Mouse (Mus musculus) midbrain, embryonic 14.5 days (tissue): Measurements from ENCODE around the gene Cebpzos. TPM values are rescaled to one million over a fixed set of nuclear protein-coding genes. Genes with fewer than 3 reads are reported as not detected.

Experiments used
- ATAC-seq: fragments of 200-750 bp; cut with Nextera tagmentation; 2 replicates; pipeline ENCODE4 v1.8.0; 2017; ENCODE audit warnings: moderate number of reproducible peaks, moderate library complexity; ENCODE audit not compliant: low FRiP score, low TSS enrichment
- DNase-seq: peaks from one replicate; pipeline ENCODE4 v3.0.0-alpha.2; 2015
- H3K27ac ChIP-seq: fragments of 300-500 bp; sonication (generic); replicated peaks from 2 replicates; pipeline ENCODE4 v1.5.1; 2014; ENCODE audit warnings: mild to moderate bottlenecking, low read depth, low read length, moderate library complexity
- H3K27me3 ChIP-seq: fragments of 300-500 bp; sonication (generic); 2 replicates; pipeline ENCODE4 v1.6.1; 2014; ENCODE audit warnings: low read length, control low read depth, mixed read lengths; ENCODE audit not compliant: control insufficient read depth, insufficient read depth
- H3K36me3 ChIP-seq: fragments of 300-500 bp; sonication (generic); 2 replicates; pipeline ENCODE4 v1.6.1; 2014; ENCODE audit warnings: low read length, control low read depth; ENCODE audit not compliant: control insufficient read depth, insufficient read depth
- H3K4me1 ChIP-seq: fragments of 300-500 bp; sonication (generic); 2 replicates; pipeline ENCODE4 v1.6.1; 2014; ENCODE audit warnings: mild to moderate bottlenecking, antibody characterized with exemption, low read length, control low read depth; ENCODE audit not compliant: control insufficient read depth, insufficient read depth
- H3K4me2 ChIP-seq: fragments of 300-500 bp; sonication (generic); 2 replicates; pipeline ENCODE4 v1.6.1; 2014; ENCODE audit warnings: mild to moderate bottlenecking, low read length, moderate library complexity
- H3K4me3 ChIP-seq: fragments of 300-500 bp; sonication (generic); replicated peaks from 2 replicates; pipeline ENCODE4 v1.5.1; 2014; ENCODE audit warnings: low read depth, low read length
- H3K9ac ChIP-seq: fragments of 300-500 bp; sonication (generic); replicated peaks from 2 replicates; pipeline ENCODE4 v1.6.1; 2014; ENCODE audit warnings: mild to moderate bottlenecking, low read length, moderate library complexity
- H3K9me3 ChIP-seq: fragments of 300-500 bp; sonication (generic); 2 replicates; pipeline ENCODE4 v1.6.1; 2016; ENCODE audit warnings: low read length, control low read depth, mixed read lengths; ENCODE audit not compliant: control insufficient read depth
- WGBS: fragments of 180-500 bp; shearing (Covaris S2); extraction: QIAGEN DNeasy Blood & Tissue Kit; methylation state at CpG from one replicate; pipeline ENCODE4 v1.1.7; 2014; 5-methylcytosine and 5-hydroxymethylcytosine counted together
- polyA plus RNA-seq: library from polyadenylated mRNA; unstranded; fragments of >200 nt; fragmentation: Nextera tagmentation; extraction: Ambion mirVana; gene quantifications from 2 replicates; pipeline ENCODE4 v1.2.1, GENCODE M21; 2014

The Cebpzos gene
- polyA plus RNA-seq, 1 experiment from 2014 or later = 116 TPM

DNA sequence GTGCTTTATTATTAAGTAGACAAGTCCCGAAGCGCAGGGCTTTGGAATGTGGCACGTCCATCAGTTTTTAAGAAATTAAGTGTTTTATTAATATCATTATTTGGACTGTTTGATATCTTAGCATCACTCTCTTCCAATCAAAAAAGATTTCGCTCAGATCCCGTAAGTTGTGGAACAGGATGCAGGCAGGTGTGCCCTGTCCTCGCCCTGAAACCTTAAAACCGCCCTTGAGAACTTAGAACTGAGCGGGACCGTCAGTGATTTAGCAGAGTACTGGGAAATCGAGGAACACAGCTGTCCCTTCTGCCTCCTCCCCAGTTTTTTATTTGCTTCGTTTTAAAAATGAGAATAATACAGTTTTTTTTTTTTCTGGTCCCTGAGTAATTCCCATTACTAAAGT lies 599 bp downstream of the Cebpzos start:
- DNase-seq (no peak), ATAC-seq (0 out of 2 replicates have a peak, but pooled peaks have one; percentile 4)
- 3% methylated on average over 11 of the region's 11 CpGs for WGBS

DNA sequence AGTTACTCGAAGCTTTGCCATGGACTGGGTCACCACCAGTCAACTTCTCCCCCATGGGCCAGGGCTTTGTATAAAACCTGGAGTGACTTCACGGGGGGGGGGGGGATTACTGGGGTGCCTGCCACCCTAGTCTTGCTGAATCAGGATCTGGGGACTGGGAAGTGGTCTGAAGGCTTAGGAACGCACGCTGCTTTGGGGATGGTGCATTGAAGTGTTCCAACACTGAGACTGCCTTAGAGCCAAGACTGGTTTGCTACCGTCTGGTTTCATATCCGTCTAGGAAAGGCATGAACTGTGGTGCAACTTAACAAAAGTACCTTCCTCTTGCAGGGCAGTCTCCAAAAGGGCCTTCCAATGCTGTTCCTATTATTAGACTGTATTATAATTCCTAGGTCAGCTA lies 1.4 kb downstream of the Cebpzos start:
- Histone ChIP-seq H3K9me3 (no peaks in the 10 kb centered on the region), H3K4me2 (peak overlapping the region; percentile 79), H3K4me3 (peak overlapping the region; percentile 60; the same call in 1 of the 2 replicates), H3K27me3 (no peaks in the 10 kb centered on the region), H3K9ac (no peak overlapping the region), H3K4me1 (peaks cover 13% of the 10 kb centered on the region), H3K36me3 (peaks cover 42% of the 10 kb centered on the region), H3K27ac (no peak overlapping the region)
- DNase-seq (no peak), ATAC-seq (no peak)
- 46% methylated on average over 6 of the region's 6 CpGs for WGBS

More for the DNA sequence above, 599 bp downstream of the Cebpzos start:
- Histone ChIP-seq H3K4me2 (peak overlapping the region; percentile 79), H3K4me1 (peaks cover 13% of the 10 kb centered on the region), H3K27me3 (no peaks in the 10 kb centered on the region), H3K9ac (peak overlapping the region; percentile 70), H3K9me3 (no peaks in the 10 kb centered on the region), H3K4me3 (peak overlapping the region; percentile 60), H3K27ac (peak overlapping the region; percentile 78), H3K36me3 (peaks cover 35% of the 10 kb centered on the region)

DNA sequence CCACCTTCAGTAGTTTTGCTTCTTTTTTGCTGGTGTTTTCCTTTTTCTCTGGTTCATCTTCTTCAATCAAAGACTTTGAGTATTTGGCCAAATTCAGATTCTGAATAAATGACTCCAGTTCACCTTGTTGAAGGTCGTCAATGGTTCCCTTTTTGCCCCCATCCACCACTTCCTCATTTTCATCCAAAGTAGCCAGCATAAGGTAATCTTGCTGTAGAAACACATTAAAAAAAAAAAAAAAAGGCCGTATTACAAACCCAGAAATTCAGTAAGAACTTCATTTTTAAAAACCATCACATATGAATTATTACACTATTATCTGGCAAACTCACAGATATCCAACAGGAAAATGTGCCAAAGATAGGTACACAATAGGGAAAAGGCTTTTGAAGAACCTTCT lies 19.6 kb downstream of the Cebpzos start:
- peak overlapping the region; percentile 60 for H3K4me2 ChIP-seq
- peak overlapping the region; percentile 75; the same call in 1 of the 2 replicates for H3K9ac ChIP-seq
- no peaks in the 10 kb centered on the region for H3K27me3 ChIP-seq
- peak overlapping the region; percentile 87 for H3K4me3 ChIP-seq
- DNase-seq (no peak), ATAC-seq (no peak)
- H3K36me3 ChIP-seq = peaks cover 46% of the 10 kb centered on the region
- WGBS = 97% methylated on average over 2 of the region's 2 CpGs
- no peak overlapping the region for H3K27ac ChIP-seq
- peaks cover 16% of the 10 kb centered on the region for H3K4me1 ChIP-seq
- no peaks in the 10 kb centered on the region for H3K9me3 ChIP-seq

DNA sequence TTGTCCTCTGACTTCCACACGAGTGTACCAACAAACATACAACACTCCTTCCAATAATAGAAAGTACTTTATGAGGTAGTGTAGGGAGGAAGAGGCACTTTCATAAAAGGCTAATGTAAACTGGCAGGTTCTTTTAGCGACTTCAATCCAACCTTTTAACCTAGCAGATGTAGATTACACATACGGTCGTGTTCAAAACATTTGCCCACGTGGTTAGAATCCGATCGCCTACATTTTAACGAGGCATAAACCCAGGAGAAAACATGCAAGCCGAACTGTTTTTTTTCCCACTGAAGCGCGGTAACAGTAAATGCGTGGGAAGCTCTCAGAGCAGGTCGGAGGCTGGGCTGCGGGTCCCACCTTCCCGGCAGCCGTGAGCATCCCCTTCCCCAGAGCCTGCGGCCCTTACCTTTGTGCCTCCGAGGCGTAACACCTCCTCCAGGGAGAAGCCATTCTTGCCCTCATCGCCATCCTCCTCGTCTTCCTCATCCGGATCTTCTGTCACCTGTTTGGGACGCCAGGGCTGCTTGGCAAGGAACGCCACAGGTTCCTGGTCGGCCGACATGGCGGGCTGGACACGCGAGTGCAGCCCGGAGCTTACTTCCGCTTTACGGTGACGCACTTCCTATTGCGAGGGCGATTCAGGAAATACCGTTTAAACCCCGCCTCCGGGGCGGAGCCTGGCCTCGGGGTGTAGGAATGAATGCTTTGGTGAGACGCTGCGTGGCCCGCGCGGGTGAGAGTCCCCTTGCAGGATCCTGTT lies 20.3 kb downstream of the Cebpzos start, which contains the start of the genes Cebpz and Ndufaf7:
Gene Cebpz (minus strand): TSS at position 601 of the 763 bp plus-strand sequence.
Gene Ndufaf7 (plus strand): TSS at position 671 of the 763 bp plus-strand sequence.
- peaks cover 42% of the 10 kb centered on the region for H3K36me3 ChIP-seq
- H3K4me2 ChIP-seq = peak within 1 kb of the TSS; percentile 60
- H3K27ac ChIP-seq = peak within 1 kb of the TSS; percentile 73
- no peaks in the 10 kb centered on the region for H3K9me3 ChIP-seq
- no peaks in the 10 kb centered on the region for H3K27me3 ChIP-seq
- DNase-seq (peak; percentile 100), ATAC-seq (peak; percentile 99)
- WGBS = under 1% methylated on average over 45 of the region's 45 CpGs
- peak within 1 kb of the TSS; percentile 87 for H3K4me3 ChIP-seq
- peaks cover 16% of the 10 kb centered on the region for H3K4me1 ChIP-seq
- peak within 1 kb of the TSS; percentile 75 for H3K9ac ChIP-seq

- Histone ChIP-seq H3K27me3 (no peaks in the 10 kb centered on the region), H3K4me2 (peak overlapping the region; percentile 60), H3K36me3 (peaks cover 42% of the 10 kb centered on the region), H3K4me1 (peaks cover 16% of the 10 kb centered on the region), H3K27ac (peak overlapping the region; percentile 73), H3K9ac (peak overlapping the region; percentile 75), H3K9me3 (no peaks in the 10 kb centered on the region), H3K4me3 (peak overlapping the region; percentile 87)
- ATAC-seq (peak; percentile 32; the same call in 1 of the 2 replicates), DNase-seq (no peak)
- 8% methylated on average over 26 of the region's 26 CpGs for WGBS
These were observed 21.0 kb downstream of the Cebpzos start for GRCm38 (mm10) chr17:78937229-78937853.

DNA sequence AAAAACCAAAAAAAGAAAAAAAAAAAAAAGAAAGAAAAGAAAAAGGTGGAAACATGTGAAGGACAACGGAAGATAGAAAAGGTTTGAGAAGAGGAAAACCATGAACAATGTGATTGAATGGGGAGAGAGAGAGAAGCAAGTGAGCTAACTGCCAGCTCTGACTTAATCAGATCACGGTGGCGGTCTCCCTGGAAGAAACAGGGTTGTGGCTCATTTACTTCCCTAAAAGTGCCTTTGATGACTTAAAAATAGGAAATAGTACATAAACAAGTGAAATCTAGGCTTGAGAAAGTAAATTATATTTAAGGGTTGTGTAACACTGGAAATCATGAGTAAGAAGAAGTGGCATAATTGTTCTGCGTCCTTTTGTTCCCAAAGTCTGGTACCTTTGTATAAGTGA lies 22.6 kb downstream of the Cebpzos start:
- Histone ChIP-seq H3K9me3 (no peaks in the 10 kb centered on the region), H3K4me1 (peaks cover 11% of the 10 kb centered on the region), H3K36me3 (peaks cover 38% of the 10 kb centered on the region), H3K27ac (no peak overlapping the region), H3K27me3 (no peaks in the 10 kb centered on the region), H3K4me2 (no peak overlapping the region), H3K4me3 (no peak overlapping the region), H3K9ac (no peak overlapping the region)
- ATAC-seq = no peak
- WGBS = 91% methylated on average over 4 of the region's 4 CpGs
- no peak for DNase-seq

- DNase-seq (no peak), ATAC-seq (no peak)
- 52% methylated on average over 11 of the region's 11 CpGs for WGBS
These were observed 26.3 kb downstream of the Cebpzos start for GRCm38 (mm10) chr17:78942579-78942978.

GRCm38 (mm10) chr17:78951225-78951624 lies 34.9 kb downstream of the Cebpzos start:
- H3K4me2 ChIP-seq = no peak overlapping the region
- H3K4me1 ChIP-seq = no peaks in the 10 kb centered on the region
- no peaks in the 10 kb centered on the region for H3K9me3 ChIP-seq
- H3K27me3 ChIP-seq = no peaks in the 10 kb centered on the region
- DNase-seq (no peak), ATAC-seq (no peak)
- peaks cover 82% of the 10 kb centered on the region for H3K36me3 ChIP-seq
- 96% methylated on average over 5 of the region's 5 CpGs for WGBS
- no peak overlapping the region for H3K27ac ChIP-seq
- H3K4me3 ChIP-seq = no peak overlapping the region
- H3K9ac ChIP-seq = no peak overlapping the region

More at GRCm38 (mm10) chr17:78942579-78942978, 26.3 kb downstream of the Cebpzos start:
- H3K9ac ChIP-seq = no peak overlapping the region
- no peak overlapping the region for H3K4me2 ChIP-seq
- no peaks in the 10 kb centered on the region for H3K27me3 ChIP-seq
- H3K4me3 ChIP-seq = no peak overlapping the region
- peaks cover 4% of the 10 kb centered on the region for H3K4me1 ChIP-seq
- no peak overlapping the region for H3K27ac ChIP-seq
- H3K9me3 ChIP-seq = no peaks in the 10 kb centered on the region
- peaks cover 46% of the 10 kb centered on the region for H3K36me3 ChIP-seq
